Mouse (Mus musculus): ENCODE measurements around the gene Tnik.

Gene Tnik

GRCm38 (mm10) chr3:28263002-28263947 is at the start of gene Tnik:
TSS of gene Tnik (plus strand) at chr3:28263214.
- DNase-seq (ENCODE audit: extremely low spot score, low read depth, low spot score) = no peak

- no peak for DNase-seq (ENCODE audit: extremely low spot score, low read depth, low spot score)
Measured at GRCm38 (mm10) chr3:28214886-28215311, 48.1 kb upstream of the Tnik start.

- no peak for DNase-seq (ENCODE audit: extremely low spot score, low read depth, low spot score)
Measured at GRCm38 (mm10) chr3:28217001-28217400, 46.0 kb upstream of the Tnik start.

GRCm38 (mm10) chr3:28219533-28219932 is 43.5 kb upstream of the Tnik start:
- DNase-seq (ENCODE audit: extremely low spot score, low read depth, low spot score) = no peak

GRCm38 (mm10) chr3:28219964-28220363 is 43.0 kb upstream of the Tnik start:
- no peak for DNase-seq (ENCODE audit: extremely low spot score, low read depth, low spot score)

- DNase-seq (ENCODE audit: extremely low spot score, low read depth, low spot score) = no peak
Measured at GRCm38 (mm10) chr3:28224437-28225356, 38.3 kb upstream of the Tnik start.

- no peak for DNase-seq (ENCODE audit: extremely low spot score, low read depth, low spot score)
Measured at GRCm38 (mm10) chr3:28225357-28225905, 37.6 kb upstream of the Tnik start.

- no peak for DNase-seq (ENCODE audit: extremely low spot score, low read depth, low spot score)
Measured at GRCm38 (mm10) chr3:28226181-28226580, 36.8 kb upstream of the Tnik start.

- DNase-seq (ENCODE audit: extremely low spot score, low read depth, low spot score) = no peak
Measured at GRCm38 (mm10) chr3:28228930-28229329, 34.1 kb upstream of the Tnik start.

GRCm38 (mm10) chr3:28229503-28229902 is 33.5 kb upstream of the Tnik start:
- no peak for DNase-seq (ENCODE audit: extremely low spot score, low read depth, low spot score)

GRCm38 (mm10) chr3:28232885-28233284 is 30.1 kb upstream of the Tnik start:
- DNase-seq (ENCODE audit: extremely low spot score, low read depth, low spot score) = no peak

- DNase-seq (ENCODE audit: extremely low spot score, low read depth, low spot score) = no peak
Measured at GRCm38 (mm10) chr3:28234179-28234578, 28.8 kb upstream of the Tnik start.

GRCm38 (mm10) chr3:28236689-28237088 is 26.3 kb upstream of the Tnik start:
- no peak for DNase-seq (ENCODE audit: extremely low spot score, low read depth, low spot score)

- no peak for DNase-seq (ENCODE audit: extremely low spot score, low read depth, low spot score)
Measured at GRCm38 (mm10) chr3:28238136-28238535, 24.9 kb upstream of the Tnik start.

- no peak for DNase-seq (ENCODE audit: extremely low spot score, low read depth, low spot score)
Measured at GRCm38 (mm10) chr3:28242561-28242960, 20.5 kb upstream of the Tnik start.

- DNase-seq (ENCODE audit: extremely low spot score, low read depth, low spot score) = no peak
Measured at GRCm38 (mm10) chr3:28244244-28244890, 18.6 kb upstream of the Tnik start.

- no peak for DNase-seq (ENCODE audit: extremely low spot score, low read depth, low spot score)
Measured at GRCm38 (mm10) chr3:28248255-28248957, 14.6 kb upstream of the Tnik start.

- DNase-seq (ENCODE audit: extremely low spot score, low read depth, low spot score) = no peak
Measured at GRCm38 (mm10) chr3:28255711-28256110, 7.3 kb upstream of the Tnik start.

GRCm38 (mm10) chr3:28262371-28263001 is 528 bp upstream of the Tnik start:
- DNase-seq (ENCODE audit: extremely low spot score, low read depth, low spot score) = no peak

Measured in hindlimb bud, embryonic 11.5 days (tissue).